Comparison of ENCODE assay signal across 8 mouse cellular contexts in the genomic region with DNA sequence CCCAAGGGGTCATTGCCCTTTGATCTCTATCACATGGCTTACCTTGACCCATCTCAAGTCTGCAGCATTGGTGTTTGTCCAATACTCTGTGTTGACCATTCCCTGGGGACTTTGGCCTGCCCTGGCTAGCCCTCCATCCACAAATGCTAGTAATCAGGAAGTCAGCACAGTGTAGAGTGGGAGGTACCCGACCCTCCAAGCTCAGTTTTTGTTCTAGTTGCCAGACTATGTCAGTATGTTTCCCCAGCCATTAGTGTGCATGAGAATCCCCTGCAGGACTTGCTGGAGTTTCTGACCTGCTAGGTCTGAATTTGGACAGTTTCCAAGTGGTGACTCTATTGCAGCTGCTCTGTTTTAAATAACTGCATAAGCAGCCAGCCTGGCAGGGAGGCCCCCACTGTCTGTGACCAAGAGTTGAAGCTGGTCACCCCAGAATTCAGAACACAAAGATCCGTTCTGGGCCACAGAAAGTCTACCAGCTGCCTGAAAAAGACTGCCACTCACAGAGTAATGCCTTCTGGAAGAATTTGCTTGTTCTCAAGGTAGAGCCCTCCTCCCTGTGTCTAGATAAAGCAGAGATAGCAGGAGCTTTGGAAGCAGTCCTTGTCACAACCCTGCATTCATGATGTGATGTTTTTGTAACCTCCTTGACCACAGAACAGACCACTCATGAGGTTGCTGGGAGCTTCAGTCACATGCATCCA.
A peak's percentile ranks its signal among the peaks of the same experiment; 100 is the strongest.
DNase-seq lines count a peak whose midpoint lies in the region; ATAC-seq lines count a peak whose summit lies in the region.

No protein-coding gene starts in this region.

- no peak overlapping the region for H3K4me2 ChIP-seq in heart, embryonic 11.5 days
- no peak overlapping the region for H3K4me2 ChIP-seq in limb, embryonic 13.5 days (replicated peaks)

- no peak overlapping the region for H3K4me3 ChIP-seq in heart, embryonic 11.5 days (ENCODE audit: low read depth, low read length)
- no peak overlapping the region for H3K4me3 ChIP-seq in limb, embryonic 13.5 days

- H3K9ac ChIP-seq in heart, embryonic 11.5 days (ENCODE audit: low read depth, low read length): no peak overlapping the region
- H3K9ac ChIP-seq in limb, embryonic 13.5 days: no peak overlapping the region

- no peaks in the 10 kb centered on the region for H3K36me3 ChIP-seq in heart, embryonic 11.5 days (ENCODE audit: control insufficient read depth, insufficient read depth, low read length)
- H3K36me3 ChIP-seq in limb, embryonic 13.5 days: no peaks in the 10 kb centered on the region

- H3K27ac ChIP-seq in heart, embryonic 11.5 days (ENCODE audit: low read depth, low read length): peak overlapping the region; percentile 29; the same call in 1 of the 2 replicates
- H3K27ac ChIP-seq in limb, embryonic 13.5 days: peak overlapping the region; percentile 44; the same call in 1 of the 2 replicates

- peaks cover 22% of the 10 kb centered on the region for H3K4me1 ChIP-seq in heart, embryonic 11.5 days (ENCODE audit: control insufficient read depth, insufficient read depth, low read length)
- H3K4me1 ChIP-seq in limb, embryonic 13.5 days: peaks cover 33% of the 10 kb centered on the region

- H3K27me3 ChIP-seq in heart, embryonic 11.5 days (ENCODE audit: control insufficient read depth, insufficient read depth, low read length): no peaks in the 10 kb centered on the region
- H3K27me3 ChIP-seq in limb, embryonic 13.5 days: no peaks in the 10 kb centered on the region

- no peaks in the 10 kb centered on the region for H3K9me3 ChIP-seq in heart, embryonic 11.5 days (replicated peaks; ENCODE audit: control insufficient read depth, low read length)
- H3K9me3 ChIP-seq in limb, embryonic 13.5 days: no peaks in the 10 kb centered on the region

- ATAC-seq in heart, embryonic 11.5 days (replicated peaks; ENCODE audit: insufficient number of reproducible peaks, low FRiP score, low TSS enrichment): 0 out of 2 replicates have a peak, but pooled peaks have one; percentile 49
- peak; percentile 80 for ATAC-seq in limb, embryonic 13.5 days (ENCODE audit: low FRiP score, low read depth)

- 34% methylated on average over 2 of the region's 2 CpGs for WGBS in heart, embryonic 11.5 days (ENCODE audit: insufficient replicate concordance)
- WGBS in limb, embryonic 13.5 days: 27% methylated on average over 2 of the region's 2 CpGs

- DNase-seq in heart, adult 9 months (ENCODE audit: low spot score in 2 of 2): no peak
- DNase-seq in retina, postnatal 1 day: peak; percentile 38
- no peak for DNase-seq in retina, embryonic 14.5 days (ENCODE audit: low spot score)
- DNase-seq in ovary, postnatal 10 days (ENCODE audit: low spot score): no peak
- DNase-seq in embryo, embryonic 11 days: no peak
- DNase-seq in testis, postnatal 14 days (ENCODE audit: low spot score): no peak
